Mouse (Mus musculus) heart, postnatal 14 days (tissue): ENCODE measurements at regions not wholly inside any gene's neighbourhood (a gene's known extent, or its start where the extent isn't known, plus 50 kb on each side); places are given as distances from the start of the nearest gene placed in this dataset.

Experiments used
- DNase-seq, 2 experiments: peaks; one replicate each; pipeline ENCODE4 v3.0.0; 2021 to 2022
- intact Hi-C: fragments of 180-260 bp; cut with DNase I; formaldehyde crosslinking; loops from one replicate; pipeline ENCODE4 v1.15.1; 2025

DNA sequence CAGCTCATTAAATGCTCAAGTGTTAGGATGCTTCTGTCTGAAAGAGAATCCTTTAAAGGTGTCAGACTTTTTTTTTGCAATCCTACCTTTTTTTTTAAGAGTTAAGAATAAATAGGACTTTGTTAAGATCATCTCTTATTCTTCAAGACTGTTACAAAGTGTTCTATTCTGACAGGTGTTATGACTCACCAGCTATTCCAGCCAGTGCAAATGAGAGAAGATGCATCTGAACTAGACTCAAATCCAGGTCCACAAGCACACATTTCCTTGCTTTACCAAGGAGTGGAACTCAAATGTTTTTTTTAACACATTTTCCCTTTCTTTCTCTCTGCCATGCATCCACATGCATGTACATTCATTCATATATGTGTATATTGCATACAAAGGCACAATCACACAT lies 98.4 kb upstream of the Atp10a start:
- intact Hi-C loops: no loop called here

DNA sequence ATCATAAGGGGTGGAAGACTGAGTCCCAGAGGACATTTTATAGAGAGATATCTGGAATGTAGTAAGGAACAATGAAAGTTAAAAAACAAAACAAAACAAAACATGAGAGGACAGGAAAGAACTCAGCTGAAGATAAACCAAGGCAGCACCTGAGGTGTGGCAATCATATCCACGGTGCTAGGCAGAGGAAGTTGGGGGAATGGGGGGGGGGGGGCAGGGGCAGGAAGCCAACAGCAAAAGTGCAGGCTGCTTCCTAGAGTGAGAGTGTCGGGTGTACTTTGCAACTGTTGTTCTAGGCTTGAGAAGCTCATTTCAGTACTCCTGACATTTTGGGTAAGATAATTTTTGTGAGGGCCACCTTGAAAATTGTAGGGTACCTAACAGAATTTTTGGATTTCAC lies 87.2 kb upstream of the Atp10a start:
- intact Hi-C loops: no loop called here
- no peak for DNase-seq

More for the DNA sequence above, 98.4 kb upstream of the Atp10a start:
- no peak for DNase-seq

DNA sequence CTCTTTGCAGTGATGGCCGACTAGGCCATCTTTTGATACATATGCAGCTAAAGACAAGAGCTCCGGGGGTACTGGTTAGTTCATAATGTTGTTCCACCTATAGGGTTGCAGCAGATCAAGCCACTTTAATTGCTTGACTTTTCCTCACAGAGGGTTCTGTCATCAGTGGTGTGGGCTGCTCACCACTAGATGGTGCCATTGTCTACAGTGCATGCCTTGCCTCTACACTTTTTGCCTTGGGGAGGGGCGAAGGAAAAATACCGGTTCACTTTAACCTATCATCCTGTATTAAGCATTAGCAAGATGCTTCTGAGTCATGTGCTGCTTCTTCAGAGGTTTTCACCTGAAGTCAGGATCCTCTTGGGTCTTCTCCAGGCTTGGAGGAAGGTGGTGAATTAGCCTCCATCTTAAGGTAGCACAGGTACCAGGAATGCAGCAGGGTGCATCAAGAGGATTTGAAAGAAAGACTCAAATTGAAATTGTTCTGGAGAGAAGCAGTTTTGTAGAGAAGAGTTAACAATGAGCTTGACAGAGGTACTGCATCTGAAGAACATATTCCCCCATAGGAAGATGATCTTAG lies 71.6 kb upstream of the Atp10a start:
- intact Hi-C loops: loop anchor here (10.0 kb wide), 3 partner anchors 160 to 500 kb away; no protein-coding TSS in a partner anchor
- DNase-seq: peak; percentile 37 to 67

DNA sequence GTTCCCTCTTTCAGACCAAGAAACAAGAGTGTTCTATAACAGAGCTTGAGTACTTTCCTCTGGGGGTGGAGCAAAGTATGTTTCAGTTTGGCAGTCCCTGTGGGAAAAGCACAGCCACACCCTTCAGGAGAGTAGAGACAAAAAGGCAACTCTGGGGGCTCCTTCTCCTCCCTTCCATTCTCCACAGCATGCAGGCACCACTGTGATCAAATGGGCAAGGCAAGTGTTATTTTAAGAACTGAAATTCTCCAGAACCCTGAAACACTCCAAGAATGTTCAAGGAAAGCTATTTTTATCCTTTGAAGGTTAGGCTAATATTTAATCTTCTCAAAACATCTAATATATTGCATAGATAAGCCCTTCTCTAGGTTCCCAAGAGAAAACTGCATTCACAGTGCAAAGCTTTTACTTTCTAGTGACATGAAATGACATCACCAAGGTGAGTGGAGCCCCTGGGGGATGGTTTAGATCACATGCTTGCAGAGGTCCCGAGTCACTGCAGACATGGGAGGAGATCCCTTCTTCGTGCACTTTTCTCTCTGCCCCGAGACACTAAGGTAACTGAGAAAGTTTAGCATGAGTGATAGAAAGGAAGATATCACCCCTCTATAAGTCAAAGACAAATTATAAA lies 70.2 kb upstream of the Atp10a start:
- intact Hi-C loops: loop anchor here (10.0 kb wide), 3 partner anchors 159 to 499 kb away; no protein-coding TSS in a partner anchor
- DNase-seq: no peak

DNA sequence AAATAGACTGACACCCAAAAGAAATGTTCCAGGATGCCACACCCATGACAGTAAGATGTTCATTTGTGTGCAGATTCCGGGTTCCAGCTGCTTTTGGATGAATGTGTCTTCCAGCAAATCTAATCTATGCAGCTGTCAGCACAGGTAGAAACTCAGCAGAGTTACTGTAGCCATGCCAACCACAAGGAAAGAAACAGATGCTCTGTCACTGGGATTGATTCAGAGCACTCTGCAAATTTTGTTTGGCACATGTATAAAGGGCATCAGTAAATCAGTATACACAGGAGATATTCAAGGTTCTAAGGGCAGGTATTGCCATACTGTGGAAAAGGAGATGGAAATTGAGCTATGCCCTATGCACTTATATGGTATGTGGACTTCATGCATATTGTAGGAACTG lies 60.0 kb upstream of the Atp10a start:
- no peak for DNase-seq
- intact Hi-C loops: no loop called here
